Mouse (Mus musculus) heart, postnatal 4 days (tissue): ENCODE measurements at regions not wholly inside any gene's neighbourhood (a gene's known extent, or its start where the extent isn't known, plus 50 kb on each side); places are given as distances from the start of the nearest gene placed in this dataset.
"Not testable (repeated sequence)": the region's sequence is repeated elsewhere in the genome, so short reads cannot be mapped to it uniquely, and the experiment has no call there.

Experiments used
- DNase-seq: peaks from one replicate; pipeline ENCODE4 v3.0.0; 2021

DNA sequence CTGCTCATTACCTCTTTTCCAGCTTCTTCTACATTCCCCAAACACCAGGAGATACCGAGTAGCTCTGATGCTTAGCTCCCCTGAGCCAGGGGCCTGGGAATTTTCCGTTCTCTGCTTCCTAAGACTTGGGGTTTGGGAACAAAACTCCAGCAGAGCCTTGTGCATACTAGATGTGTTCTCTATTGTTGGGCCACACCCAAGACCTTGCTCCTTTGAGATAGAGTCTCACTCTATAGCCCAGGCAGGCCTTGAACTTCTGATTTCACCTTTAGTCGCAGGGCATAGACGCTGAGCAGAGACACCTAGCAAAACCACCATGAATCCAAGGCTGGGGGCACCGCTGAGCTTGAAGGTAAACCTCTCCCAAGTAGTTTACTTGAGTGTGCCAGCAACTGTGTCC lies 126.5 kb upstream of the A430005L14Rik start:
- no peak for DNase-seq

DNA sequence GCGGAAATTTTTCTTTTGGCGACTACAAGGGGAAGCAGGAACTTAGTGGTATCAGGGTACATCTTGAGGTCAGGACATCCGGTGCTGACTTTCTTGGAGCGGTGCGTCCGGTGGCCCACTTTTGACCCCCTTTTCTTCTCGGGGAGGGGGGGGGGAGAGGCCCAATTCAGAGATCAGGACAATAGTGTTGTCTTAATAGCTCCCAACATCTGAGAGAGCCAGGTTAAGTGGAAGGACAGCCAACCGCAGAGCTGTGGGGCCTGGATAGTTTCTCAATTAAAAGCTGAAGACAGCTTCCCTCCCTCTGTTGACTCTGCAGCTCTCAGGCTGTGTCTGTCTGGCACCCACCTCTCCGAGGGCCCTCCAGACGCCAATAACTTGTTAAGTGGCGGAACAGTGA lies 125.8 kb upstream of the A430005L14Rik start:
- not testable (repeated sequence) for DNase-seq

DNA sequence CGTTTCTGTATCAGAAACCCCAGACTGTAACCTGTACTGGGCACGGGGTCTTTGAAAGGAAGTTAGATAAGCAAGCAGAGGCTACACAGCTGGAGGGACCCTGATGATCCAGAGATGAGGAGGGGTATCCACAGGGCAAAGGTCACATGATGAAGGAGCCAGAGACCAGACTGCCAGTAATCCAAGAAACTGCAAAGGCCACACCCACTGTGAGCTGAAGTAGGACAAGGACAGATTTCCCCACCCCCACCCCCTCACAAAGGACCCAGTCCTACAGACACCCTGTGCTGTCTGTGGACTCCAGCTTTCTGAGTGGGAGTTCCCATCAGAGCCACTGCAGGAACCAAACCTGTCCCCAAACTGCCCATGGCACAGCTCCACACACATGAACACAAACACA lies 124.9 kb upstream of the A430005L14Rik start:
- DNase-seq, result no peak

DNA sequence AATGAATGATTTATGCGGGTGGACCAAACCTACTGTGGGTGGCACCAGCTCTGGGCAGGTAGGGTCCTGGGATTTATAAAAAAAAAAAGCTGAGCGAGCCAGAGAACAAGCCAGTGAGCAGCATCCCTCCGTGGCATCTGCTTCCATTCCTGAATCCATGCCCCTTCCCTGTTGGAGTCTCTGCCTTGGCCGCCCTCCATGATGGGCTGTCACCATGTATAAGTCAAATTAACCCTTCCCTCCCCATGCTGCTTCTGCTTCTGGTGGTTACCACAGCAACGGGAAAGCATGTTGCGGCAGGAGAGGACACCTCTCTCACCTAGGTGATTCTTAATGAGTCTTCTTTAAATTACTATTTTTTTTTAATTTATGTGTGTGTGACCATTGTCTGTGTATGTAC lies 112.3 kb upstream of the A430005L14Rik start:
- DNase-seq, result no peak

DNA sequence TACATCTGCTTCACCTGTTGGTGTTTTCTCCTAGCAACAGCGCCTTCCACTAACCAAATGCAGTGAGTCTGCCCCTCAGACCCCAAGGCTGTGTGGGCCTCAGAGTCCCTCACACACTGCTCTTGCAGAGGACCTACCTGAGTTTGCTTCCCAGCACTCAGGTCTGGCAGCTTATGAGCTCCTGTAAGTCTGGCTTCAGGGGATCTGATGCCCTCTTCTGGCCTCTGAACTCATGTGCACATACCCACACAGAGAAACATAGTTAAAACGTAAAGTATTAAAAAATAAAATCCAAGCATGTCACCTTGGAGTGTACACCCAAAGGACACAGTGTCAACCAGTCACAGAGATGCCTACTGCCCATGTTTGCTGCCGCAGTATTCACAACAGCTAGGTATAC lies 108.8 kb upstream of the A430005L14Rik start:
- no peak for DNase-seq

- no peak for DNase-seq
Measured at GRCm38 (mm10) chr4:153850186-153850585, 106.9 kb upstream of the A430005L14Rik start.

DNA sequence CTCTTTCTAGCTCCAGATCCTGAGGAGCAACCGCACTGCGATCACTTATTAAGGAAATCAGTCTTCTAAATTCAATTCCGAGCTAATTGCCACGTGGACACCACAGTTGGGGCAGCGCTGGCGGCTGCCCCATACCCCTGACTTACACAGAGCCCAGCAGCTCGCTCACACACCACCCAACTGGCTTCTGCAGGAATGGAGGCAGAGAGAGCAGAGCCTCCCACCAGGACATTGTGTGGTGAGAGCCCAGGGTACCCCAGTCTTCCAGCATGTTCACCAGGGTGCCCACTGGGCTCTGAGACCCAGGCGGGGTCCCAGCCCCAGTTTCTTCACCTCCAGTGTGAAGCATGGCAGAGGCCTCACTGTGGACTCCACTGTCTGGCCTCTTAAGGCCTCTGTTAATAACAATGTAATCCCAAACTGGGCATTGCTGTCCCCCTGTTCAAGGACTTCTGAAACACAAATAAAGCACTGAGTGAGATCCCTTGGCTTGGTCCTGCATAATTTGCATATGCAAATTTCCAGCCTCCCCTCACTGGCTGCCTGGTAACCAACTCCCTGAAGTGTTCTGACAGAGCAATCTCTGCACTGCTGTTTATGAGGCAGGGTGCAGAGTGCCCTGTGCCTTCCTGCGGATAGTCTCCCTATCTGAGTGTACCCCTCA lies 102.8 kb upstream of the A430005L14Rik start:
- no peak for DNase-seq

DNA sequence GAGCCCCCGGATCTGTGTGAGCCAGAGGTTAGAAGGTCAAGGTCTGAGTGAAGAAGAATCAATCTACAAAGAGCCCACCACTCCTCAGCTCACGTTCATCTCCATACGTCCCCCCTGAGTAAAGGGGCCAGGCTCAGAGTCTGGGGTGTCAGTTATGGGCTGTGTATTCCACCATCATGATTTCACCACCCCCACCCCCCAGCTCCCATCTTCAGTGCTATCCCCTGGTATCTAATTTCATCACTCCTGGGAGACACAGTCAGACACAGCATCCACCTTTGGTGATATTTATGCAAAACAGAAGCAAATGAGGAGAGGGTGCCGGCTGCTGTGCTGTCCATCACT lies 102.3 kb upstream of the A430005L14Rik start:
- DNase-seq, result no peak

DNA sequence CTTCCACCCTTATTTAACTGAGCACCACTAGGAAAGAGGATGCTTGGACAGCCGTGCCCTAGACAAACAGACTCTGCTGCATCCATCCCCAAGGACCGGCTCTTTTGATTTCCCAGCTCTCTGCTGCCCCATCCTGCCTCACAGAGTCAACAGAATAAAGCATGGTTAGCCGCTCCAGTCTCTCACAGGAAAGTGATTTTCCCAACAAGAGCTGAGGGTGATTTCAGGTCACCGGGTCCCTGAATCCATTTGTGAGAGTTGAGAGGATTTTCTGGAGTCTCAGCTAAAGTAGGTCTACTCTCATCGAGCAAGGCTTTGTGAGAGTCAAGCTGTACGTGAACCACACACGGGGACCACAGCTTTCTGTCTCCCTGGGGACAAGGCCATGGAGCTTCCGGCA lies 95.6 kb upstream of the A430005L14Rik start:
- no peak for DNase-seq

DNA sequence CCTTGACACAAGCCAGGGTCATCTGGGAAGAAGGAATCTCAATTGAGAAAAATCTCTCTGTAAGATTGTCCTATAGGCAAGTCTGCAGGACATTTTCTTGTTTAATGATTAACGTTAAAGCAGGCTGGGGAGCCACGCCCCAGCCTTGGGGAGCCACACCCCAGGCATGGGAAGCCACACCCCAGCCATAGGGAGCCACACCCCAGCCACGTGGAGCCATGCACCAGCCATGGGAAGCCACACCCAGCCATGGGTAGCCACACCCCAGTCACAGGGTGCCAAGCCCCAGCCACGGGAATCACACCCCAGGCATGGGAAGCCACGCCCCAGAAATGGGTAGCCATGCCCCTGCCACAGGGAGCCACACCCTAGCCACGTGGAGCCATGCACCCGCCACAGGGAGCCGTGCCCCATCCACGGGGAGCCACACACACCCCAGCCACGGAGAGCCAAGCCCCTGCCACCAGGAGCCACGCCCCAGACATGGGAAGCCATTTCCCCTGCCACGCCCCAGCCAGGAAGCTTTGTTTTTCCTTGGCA lies 94.8 kb upstream of the A430005L14Rik start:
- no peak for DNase-seq

- no peak for DNase-seq
Measured at GRCm38 (mm10) chr4:153872346-153872745, 84.7 kb upstream of the A430005L14Rik start.

DNA sequence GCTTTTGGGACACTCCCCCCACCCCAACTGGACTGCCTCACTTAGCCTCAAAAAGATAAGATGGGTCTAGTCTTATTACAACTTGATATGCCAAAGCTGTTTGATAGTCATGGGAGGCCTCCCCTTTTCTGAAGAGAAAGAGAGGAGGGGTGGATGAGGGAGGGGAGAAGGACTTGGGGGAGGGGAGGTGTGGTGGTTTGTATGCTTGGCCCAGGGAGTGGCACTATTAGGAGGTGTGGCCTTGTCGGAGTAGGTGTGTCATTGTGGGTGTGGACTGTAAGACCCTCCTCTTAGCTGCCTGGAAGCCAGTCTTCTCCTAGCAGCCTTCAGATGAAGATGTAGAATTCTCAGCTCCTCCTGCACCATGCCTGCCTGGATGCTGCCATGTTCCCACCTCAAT lies 82.0 kb upstream of the A430005L14Rik start:
- DNase-seq, result not testable (repeated sequence)

- DNase-seq, result no peak
Measured at GRCm38 (mm10) chr4:153876954-153877642, 79.9 kb upstream of the A430005L14Rik start.

DNA sequence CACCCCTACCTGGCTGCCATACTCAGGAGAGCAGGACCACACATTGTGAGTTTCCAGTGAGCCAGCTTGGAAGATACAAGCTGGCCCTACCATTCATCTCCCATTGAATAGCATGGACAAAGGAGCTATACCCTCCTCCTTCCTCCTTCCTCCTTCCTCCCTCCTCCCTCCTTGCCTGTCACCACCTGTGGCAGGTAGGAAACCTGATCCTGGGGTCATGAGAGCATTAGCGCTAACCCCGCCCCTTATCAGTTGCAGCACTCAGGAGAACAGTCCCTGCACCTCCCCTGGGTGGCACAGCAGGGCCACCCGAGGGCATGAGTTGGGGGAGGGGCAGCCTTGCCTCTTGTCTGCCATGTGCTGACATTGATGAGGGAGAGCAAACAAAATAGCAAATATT lies 74.0 kb upstream of the A430005L14Rik start:
- DNase-seq, result no peak

GRCm38 (mm10) chr4:153884044-153884443 lies 73.0 kb upstream of the A430005L14Rik start:
- DNase-seq, result no peak

DNA sequence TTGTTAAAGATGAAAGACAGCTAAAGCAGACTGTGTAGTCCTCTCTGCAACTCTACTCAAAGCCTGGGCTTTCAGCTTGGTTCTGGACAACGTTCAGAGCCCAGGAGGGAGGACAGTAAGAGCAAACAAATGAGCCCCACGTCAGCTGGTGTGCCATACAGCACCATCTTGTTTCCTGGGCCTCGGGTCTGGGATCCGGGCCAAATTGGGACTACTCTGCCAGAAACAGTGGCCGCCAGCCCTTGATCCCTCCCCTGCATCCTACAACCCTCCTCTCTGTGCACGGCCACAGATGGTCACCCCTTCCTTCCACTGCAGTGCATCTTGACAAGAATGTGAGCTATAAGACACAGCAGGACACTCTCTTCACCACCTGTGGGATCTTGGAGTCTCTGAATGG lies 71.2 kb upstream of the A430005L14Rik start:
- no peak for DNase-seq

- DNase-seq, result no peak
Measured at GRCm38 (mm10) chr4:153890130-153890529, 66.9 kb upstream of the A430005L14Rik start.

GRCm38 (mm10) chr4:153899721-153900120 lies 57.3 kb upstream of the A430005L14Rik start:
- no peak for DNase-seq

- DNase-seq, result no peak
Measured at GRCm38 (mm10) chr4:153905076-153905475, 52.0 kb upstream of the A430005L14Rik start.

- peak; percentile 23 for DNase-seq
Measured at GRCm38 (mm10) chr4:153905511-153905910, 51.5 kb upstream of the A430005L14Rik start.
